Mouse (Mus musculus) spleen, adult 18-20 months (tissue): ENCODE data around the gene Mpl.

ENCODE experiments used
- DNase-seq, 2 experiments: peaks; one replicate each; pipeline ENCODE4 v3.0.0; 2022; ENCODE audit warnings: mixed read lengths in 2 of 2

Gene Mpl

GRCm38 (mm10) chr4:118427415-118427767 lies 29.9 kb downstream of the Mpl start:
- DNase-seq = no peak

DNA sequence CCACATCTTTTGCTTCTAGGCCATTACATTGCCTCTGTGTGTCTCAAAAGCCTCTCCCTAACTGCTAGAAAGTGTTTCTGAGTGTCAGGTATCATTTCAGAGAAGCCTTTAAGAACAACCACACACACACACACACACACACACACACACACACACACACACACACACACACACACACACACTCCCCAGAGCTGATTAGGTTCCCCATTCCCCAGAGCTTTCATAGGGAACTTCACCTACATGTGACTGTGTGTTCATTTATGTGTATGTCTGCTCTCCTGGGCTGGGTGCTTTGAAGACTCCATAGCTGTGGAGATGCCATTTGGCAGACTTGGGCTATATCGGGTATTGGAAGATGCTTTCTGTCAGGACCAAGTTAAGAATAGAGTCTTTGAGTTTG lies 31.9 kb downstream of the Mpl start:
- DNase-seq = no peak

- no peak for DNase-seq
Measured at GRCm38 (mm10) chr4:118424541-118425160, 32.7 kb downstream of the Mpl start.

DNA sequence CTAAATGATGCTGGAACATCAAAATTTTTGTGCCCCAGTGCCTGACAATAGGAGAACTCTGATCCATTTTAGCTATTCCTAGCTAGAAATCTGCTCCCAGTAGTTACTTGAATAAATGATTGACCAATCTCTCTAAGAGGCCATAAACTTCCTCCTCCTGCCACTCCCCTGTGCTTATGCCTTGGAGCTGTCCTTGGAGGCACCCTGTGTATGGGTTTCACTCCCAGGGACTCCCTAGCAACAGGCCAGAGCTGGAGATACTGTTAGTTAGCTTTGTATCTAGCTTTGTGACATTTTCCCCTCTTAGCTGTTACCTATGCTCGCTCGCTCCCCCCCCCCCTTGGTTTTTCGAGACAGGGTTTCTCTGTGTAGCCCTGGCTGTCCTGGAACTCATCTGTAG lies 35.9 kb downstream of the Mpl start:
- DNase-seq = no peak

DNA sequence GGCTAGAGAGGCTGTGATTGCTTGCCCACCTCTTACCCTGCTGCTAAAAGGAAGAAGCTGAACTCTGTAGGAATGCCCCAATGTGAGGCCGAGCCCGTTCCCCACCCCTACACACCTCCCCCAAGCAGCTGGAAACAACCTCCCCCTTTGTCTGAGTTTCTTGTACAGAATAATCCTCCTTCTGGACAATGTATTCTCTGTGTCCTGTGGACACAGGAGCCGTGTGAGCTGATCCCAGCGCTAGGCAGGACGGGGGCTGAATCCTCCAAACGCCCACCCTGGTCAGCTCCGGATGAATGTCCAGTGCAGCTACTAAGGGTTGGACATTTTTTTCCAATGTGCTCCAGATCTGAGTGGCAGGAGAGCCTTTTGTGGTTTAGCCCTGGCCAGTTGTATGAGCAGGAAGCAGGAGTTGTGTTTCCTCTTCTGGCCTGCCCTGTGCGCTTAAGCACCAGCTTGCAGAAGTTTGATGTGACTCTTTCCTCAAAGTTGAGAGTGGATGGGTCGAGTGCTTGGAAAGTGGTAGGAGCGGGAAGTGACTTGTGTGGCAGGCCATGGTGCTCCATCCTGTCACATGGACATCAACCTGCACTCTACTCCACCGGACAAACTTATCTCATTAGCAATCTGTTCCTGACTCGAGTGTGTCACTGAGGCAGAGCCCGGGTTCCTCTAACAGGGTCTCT lies 40.1 kb downstream of the Mpl start:
- no peak for DNase-seq

GRCm38 (mm10) chr4:118416329-118416728 lies 41.0 kb downstream of the Mpl start:
- DNase-seq = no peak

GRCm38 (mm10) chr4:118415779-118416178 lies 41.5 kb downstream of the Mpl start:
- DNase-seq = no peak

DNA sequence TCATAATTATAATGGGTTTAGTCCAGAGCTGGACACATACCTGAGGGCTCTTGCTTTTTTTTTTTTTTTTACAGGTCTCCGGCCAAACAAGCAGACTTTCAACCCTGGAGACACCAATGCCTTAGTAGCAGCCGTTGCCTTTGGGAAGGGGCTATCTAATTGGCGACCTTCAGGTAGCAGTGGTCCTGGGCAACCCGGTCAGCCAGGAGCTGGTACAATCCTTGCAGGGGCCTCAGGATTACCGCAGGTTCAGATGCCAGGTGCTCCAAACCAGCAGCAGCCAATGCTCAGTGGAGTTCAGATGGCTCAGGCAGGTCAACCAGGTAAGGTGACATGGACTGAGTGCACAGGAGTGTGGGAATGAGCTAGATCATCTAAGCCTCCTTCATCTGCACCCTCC lies 43.8 kb downstream of the Mpl start:
- DNase-seq = no peak

DNA sequence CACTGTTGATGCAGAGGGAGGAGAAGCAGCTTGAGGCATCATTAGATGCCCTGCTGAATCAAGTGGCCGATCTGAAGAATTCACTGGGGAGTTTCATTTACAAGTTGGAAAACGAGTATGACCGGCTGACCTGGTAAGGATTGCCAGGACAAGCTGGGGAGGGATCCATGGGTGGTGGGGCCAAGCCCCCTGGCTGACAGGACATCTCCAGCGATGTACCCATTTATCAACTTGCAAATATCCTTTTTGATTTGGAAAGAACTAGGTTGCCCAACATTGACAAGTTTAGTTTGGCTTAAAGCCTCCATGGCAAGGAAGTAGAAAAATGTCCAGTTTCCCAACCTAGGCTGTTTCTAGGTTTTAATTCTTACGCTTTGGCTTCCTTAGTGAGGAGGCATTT lies 46.4 kb downstream of the Mpl start:
- DNase-seq = no peak

DNA sequence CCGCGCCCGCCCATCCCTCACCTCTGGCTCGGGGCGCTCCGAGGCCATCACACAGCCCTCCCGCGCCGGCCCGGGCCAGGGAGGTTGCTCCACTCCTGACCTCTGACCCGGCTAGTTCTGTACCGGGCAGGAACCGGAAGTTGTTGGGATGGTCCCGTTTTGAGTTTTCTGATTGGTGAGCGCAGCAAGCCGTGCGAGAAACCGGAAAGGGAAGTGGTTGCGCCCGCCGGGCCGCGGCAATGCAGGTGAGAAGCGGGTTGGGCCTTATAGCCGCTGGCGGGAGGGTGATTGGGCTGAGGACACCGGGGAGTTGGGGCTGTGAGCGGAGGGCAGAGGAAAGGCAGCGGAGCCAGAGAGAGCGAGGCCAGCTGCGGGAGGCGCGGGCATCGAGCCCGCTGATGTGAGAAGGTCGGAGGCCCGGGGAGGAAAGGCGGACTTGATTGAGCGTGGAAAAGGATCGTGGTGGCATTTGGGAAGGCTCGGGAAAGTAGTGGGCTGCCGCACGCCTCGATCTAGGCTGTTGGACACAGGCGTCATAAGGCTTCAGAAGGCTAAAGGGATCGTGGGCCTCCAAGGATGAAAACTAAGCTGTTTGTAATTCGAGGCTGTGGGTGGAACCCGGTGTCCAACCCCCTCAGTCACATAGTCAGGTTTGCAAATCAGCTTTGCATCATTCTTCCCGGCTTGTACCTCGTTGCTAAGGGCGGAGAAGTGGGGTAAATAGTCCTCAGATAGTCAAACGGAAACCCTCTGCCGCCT lies 48.0 kb downstream of the Mpl start, which contains the start of the genes Szt2 and Med8:
Gene Szt2 (minus strand): TSS at position 132 of the 759 bp plus-strand sequence.
Gene Med8 (plus strand): TSS at position 196 of the 759 bp plus-strand sequence.
- peak; percentile 84 to 86 for DNase-seq

GRCm38 (mm10) chr4:118402701-118403100 lies 54.6 kb downstream of the Mpl start:
- no peak for DNase-seq

DNA sequence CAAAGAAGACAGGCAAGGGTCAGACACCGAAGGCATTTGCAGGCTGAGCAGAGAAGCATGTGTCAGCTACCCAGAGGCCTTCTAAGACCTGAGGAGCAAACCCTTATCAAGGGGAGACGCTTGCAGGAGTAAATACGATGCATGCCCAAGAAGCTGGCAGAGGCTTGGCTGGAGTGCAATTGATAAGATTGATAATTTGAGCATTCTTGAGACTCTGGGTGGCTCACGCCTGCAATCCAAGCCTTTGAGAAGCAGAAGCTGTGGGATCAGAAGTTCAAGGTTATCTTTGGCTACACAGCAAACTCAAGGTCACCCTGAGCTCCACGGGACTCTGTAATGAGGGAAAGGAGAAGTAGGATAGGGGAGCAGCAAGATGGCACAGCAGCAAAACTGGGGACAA lies 55.4 kb downstream of the Mpl start:
- no peak for DNase-seq

DNA sequence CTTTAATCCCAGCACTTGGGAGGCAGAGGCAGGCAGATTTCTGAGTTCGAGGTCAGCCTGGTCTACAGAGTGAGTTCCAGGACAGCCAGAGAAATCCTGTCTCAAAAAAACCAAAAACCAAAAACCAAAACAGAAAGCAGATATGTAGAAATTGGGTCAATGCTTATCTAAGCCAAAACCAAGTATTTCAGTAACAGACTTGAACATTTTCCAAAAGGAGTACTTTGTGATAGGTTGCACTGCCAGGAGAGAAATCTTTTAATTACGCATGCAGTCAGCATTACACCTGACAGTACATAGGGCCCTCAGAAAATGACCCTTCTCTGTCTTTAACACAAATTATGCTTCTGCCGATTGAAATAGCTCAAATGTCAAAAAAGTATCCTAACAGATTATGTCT lies 55.9 kb downstream of the Mpl start:
- no peak for DNase-seq

DNA sequence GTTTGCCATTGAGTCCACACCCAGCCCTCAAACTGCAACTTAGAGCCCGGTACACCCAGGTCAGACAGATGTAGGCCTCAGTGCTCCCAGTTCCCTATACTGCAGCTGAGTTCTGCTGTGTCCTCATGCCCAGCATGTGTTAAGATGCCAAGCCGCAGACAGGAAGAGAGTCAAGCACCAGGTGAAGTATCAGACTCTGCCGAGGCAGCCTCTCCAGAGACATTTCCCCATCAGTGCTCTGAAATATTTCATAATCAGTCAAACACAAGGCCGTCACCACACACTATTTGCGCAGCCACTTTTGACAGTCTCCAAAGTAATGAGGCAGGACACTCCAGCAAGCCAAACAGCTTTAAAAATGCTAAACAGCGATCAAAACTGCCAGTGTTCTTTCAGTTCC lies 58.9 kb downstream of the Mpl start:
- no peak for DNase-seq

- DNase-seq = no peak
Measured at GRCm38 (mm10) chr4:118396433-118396832, 60.9 kb downstream of the Mpl start.

DNA sequence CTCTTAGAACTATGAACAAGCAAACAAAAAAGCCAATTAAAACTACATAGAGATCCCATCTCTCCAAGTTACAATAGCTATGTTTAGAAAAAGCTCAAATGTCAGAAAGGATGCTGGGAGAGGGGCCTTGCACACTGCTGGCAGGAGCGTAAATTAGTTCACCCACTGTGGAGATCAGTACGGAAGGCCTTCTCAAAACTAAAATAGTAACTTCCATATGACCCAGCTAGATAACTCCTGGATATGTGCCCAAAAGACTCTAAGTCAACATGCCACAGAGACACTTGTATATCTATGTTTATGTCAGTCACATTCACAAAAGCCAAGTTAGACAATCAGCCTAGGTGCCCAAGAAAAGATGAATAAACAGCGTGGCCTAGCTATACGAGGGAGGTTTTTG lies 62.0 kb downstream of the Mpl start:
- DNase-seq = no peak

DNA sequence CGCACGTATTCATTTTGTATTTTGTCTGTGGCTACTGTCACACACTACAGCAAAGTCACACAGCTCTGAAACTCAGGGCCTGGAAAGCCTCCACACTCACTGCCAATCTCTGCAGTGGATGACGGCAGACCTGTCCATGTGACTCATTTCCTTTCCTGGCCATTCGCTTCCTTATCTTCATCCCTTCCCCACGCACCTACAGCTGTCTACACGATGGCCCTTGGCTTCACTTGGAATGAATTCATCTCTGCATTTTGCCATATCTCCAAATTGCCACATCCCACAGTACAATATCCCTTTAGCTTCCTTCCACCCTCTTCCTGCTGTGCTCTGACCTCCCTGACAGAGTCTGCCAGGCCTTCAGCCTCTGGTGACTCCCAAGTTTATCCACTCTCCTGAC lies 62.8 kb downstream of the Mpl start:
- DNase-seq = no peak
